Mouse (Mus musculus) erythroid progenitor cell, adult 5-6 weeks (primary cell): ENCODE data around the gene Klhl10. TPM values are rescaled to one million over a fixed set of nuclear protein-coding genes. Genes with fewer than 3 reads are reported as not detected.

ENCODE experiments used
- ATAC-seq: replicated peaks from 2 replicates; pipeline ENCODE4 v1.8.0; 2016; ENCODE audit warnings: moderate number of reproducible peaks, mild to moderate bottlenecking, moderate TSS enrichment, inconsistent platforms; ENCODE audit not compliant: poor library complexity, low FRiP score, severe bottlenecking
- total RNA-seq, 2 experiments: library from RNA; stranded (forward) in 1 of 2; stranded (reverse) in 1 of 2; fragments of 150-400 nt in 1 of 2; fragments of 186-747, 209-891 nt in 1 of 2; gene quantifications; 2 replicates each; pipeline versions ENCODE4 v1.2.3 to v1.2.4; 2015 to 2017; ENCODE audit warnings: low replicate concordance in 2 of 2

Klhl10 gene
- total RNA-seq, 2 experiments from 2014 or later = not detected

- no peak for ATAC-seq
These were observed 34.6 kb upstream of the Klhl10 start for GRCm38 (mm10) chr11:100406995-100407705.

DNA sequence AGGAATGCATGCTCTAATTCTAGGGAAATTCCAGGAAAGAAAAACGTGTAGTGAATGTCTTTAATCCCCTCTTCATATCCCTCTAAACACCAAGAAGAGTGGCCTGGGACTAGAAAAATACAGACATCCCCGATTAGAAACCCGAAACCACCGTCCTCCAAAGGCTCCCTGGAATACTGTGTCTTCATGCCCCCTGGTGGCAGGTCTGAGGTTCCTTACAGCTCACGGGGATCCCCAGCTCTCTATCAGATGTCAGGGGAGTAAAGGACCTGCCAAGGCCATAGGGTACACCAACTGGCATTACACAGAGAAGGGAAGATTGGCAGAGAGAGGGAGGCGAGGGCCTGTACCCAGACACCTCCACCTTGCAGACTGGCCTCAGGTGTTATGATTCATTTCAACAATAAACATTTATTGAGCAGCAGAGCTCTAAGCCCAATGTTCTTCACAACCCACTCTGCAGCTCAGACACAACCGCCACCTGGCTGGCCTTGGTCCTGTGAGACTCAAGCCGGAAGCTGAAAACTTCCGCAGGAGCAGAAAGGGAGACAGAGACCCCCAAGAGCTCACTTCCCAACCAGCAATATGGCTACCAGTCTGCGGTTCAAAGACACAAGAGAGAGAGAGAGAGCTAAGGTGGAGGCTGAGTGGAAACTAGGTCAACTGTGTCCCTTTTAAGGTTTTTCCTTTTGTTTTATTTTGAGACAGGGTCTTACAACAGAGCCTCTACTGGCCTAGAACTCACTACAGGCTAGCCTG, 33.5 kb upstream of the Klhl10 start:
- ATAC-seq = no peak

GRCm38 (mm10) chr11:100408835-100409462, 32.8 kb upstream of the Klhl10 start:
- ATAC-seq = no peak

DNA sequence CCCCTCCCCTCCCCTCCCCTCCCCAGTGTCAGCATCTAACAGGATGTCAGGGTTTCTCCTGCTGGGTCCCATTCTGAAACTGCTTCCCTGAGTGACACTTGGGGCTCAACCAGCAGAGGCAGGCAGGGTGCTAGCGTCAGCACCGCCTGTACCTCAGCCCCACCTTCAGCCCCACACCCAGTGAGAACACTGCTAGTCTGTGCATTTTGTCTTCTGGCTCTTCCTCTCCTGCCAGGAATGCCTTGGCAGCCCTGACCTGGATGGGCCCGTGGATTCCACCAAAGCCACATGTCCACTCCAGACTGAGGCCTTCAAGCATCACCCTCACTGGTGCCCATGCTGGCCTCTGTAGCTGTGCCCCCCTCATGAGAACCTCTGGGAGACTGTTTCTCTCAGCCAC, 32.0 kb upstream of the Klhl10 start:
- no peak for ATAC-seq

GRCm38 (mm10) chr11:100411736-100412135, 30.0 kb upstream of the Klhl10 start:
- no peak for ATAC-seq

DNA sequence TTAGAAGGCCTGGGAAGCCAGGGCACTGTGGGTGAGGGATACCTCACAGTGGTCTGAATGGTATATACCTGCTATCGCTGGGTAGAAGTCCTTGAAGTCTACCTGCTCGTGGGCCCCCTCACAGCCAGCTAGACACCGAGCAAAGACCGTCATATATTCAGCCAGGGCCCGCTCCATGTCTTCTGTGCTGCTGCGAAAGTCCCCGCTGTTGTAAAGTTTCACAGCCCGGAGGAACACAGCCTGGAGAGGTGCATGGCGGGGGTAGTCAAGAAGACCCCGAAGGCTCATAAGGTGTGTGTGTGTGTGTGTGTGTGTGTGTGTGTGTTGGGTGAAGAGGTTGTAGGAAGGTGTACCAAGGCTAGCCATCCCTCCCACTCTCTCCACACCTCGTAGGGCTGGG, 28.2 kb upstream of the Klhl10 start:
- ATAC-seq = no peak

DNA sequence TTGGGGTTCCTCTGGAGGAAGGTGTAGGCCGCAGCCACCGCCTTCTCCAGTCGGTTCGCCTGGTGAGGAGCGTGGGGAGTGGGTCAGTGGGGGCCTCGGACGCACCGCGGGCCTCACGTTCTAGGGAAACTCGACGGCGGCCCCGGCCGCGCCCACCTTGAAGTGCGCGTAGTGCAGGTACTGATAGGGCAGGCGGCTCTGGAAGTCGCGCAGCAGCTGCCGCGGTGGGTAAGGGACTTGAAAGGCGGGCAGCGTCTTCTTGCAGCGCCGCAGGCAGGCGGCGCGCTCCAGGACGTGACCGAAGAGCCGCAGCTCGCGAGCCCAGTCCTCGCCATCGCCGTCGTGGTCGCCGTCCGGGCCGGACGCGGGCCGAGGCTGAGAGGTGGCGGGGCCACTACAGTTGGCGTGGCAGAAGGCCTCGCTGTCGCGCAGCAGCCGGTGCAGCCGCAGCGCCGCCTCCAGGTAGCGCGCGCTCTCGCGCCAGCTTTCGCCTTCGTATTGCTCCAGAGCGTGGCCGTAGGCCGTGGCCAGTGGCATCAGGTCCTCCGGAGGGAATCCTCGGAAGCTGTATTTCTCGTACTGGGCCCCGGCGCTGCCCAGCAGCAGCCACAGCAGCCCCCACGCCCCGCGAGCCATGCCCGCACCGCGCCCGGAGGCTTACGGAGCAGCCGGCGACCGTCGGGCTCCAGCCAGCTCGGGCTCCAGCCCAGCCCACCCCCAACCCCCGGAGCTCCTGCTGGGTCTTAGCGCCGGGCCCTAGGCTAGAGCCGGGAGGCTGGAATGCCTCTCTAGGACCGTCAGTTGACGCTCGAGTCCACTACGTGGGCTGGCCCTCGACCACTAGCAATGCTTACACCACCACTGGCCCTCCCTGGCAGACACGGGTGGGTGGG, 27.4 kb upstream of the Klhl10 start, which contains the start of gene P3h4:
Gene P3h4 (minus strand): TSS at position 816 of the 893 bp plus-strand sequence.
- no peak for ATAC-seq

- ATAC-seq = no peak
These were observed 26.5 kb upstream of the Klhl10 start, which contains the start of gene Fkbp10 for GRCm38 (mm10) chr11:100414914-100415822. Gene Fkbp10 (plus strand): TSS chr11:100415697.

DNA sequence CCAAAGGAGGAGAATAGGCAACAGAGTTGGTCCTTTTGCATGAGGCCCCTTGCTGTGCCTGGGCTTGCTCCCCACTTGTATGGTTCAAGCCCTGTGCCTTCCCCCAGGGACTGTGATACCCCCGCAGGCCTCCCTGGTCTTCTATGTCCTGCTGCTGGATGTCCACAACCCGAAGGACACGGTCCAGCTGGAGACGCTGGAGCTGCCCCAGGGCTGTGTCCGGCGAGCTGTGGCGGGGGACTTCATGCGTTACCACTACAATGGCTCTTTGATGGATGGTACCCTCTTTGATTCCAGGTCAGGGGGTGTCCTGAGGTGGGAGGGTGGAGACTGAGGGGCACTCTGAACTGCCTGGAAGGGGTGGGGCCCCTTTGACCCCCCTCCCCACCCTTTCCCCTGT, 20.2 kb upstream of the Klhl10 start:
- no peak for ATAC-seq

DNA sequence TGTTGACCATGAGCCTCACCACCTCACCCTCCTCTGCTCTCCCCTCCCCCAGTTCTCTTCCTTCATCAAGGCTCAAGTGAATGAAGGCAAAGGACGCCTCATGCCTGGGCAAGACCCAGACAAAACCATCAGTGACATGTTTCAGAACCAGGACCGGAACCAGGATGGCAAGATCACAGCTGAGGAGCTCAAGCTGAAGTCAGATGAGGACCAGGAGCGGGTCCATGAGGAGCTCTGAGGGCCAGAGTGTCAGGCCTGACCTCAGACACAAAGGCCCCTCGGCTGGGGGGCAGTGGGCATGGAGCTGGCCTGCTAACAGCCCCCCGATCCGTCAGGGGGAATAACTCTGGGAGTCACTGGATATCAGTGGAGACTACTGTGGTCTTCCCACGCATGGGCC, 17.9 kb upstream of the Klhl10 start:
- no peak for ATAC-seq

DNA sequence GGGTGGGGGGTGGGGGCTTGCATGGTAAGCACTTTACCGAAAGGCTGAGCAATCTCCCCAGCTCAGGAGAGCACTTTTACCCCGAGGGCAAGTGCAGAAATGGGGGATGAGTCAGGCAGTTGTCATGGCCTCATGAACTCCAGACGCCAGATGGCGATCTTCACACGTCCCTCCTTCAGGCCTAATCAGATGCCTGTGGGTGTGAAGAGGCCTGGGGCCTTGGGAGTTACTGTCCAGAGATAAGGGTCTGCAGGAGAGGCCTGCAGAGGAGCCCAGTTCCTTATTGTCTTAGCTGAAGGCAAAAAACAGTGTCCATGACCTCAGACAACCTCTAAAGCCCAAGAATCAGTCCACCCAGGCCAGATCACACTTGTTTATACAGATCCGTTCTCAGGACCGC, 15.9 kb upstream of the Klhl10 start:
- ATAC-seq = no peak

DNA sequence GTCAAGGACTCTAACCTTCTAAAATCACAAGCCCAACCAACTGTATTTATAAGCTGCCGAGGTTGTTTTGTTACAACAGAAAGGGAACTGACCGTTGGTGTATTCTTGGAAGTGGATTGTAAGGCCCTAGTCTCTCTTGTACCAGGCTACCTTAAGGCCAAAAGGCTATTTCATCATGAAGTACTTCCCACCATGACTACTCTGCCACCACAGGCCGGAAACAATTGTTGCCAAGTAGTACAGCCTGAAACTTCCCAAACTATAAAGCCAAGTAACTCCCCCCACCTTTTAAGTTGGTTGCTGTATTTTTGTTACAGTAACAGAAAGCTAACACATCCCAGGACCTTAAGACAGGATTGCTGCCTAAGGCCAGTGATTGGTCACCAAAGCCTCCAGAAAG, 14.9 kb upstream of the Klhl10 start:
- ATAC-seq = no peak

DNA sequence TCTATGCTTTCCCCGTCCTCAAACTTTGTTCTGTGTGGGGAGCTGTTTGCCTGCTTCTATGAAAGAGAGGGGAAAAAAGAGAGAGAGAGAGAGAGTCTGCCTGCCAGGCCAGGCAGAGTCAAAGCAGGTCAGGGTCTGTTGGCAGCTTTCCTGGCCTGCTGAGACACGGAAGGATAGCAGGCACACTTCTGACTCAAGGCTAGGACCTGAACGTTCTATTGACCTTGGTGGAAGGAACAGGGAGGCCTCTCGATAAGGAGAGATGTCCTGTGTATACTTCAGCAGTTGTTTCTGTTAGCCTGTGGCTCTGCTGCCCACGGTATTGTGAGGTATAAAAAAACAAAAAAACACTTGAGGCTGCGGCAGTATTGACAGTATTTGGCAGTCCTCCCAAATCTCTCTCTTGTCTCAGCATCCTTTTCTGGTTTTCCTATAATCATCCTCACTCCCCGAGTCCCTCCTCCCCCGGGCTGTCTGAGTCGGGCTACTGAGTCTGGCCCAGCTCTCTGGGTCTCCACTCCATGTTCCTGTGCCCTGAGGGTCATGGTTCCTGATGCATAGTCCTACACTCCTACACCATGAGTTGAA, 13.0 kb upstream of the Klhl10 start:
- no peak for ATAC-seq

DNA sequence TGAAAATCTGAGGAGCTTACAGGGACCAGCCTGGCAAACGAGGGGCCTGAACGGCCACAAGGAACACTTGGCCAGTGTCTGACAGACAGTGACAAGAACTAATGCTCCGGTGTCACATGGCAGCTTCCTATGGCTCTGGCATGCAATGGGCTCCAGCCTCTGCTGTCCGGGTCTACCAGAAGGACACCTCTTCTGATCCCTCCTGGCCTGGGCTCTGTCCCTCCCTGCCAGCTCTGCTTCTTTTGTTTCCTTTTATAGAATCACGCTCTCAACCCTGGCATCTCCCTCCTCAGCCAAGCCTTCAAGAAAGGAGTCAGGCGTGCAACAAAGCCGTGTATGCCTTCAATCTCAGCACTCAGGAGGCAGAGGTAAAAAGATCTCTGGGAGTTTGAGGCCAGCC, 11.7 kb upstream of the Klhl10 start:
- no peak for ATAC-seq

- ATAC-seq = no peak
These were observed 9.7 kb upstream of the Klhl10 start for GRCm38 (mm10) chr11:100432002-100432401.

DNA sequence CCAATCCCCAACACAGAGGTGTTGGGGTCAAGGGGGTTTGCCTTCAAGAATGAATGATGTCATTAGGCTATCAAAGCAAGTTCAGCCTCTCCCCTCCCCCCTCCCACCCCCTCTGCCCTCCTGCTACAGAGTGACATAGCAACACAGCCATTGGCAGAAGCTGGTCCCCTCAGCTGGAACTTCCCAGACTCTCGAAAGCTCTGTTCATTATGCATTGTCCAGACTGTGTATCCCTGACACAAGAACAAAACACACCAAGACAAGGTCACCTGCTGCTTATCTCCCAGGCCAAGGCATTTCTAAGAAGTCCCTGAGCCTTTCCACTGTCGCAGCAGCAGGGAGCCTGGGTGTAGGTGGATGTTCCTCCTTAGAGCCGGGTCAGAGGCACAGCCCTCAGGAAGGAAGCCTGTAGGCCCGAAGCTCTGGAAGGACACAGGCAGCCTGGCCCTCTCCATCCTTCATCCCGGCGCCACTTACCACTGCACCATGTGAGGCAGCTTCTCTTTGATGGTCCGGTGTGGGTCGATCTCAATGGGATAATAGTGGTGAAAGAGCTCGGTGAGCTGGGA, 6.0 kb upstream of the Klhl10 start:
- no peak for ATAC-seq

GRCm38 (mm10) chr11:100437901-100438300, 3.8 kb upstream of the Klhl10 start:
- ATAC-seq = no peak
